Mouse (Mus musculus) liver, postnatal 0 days (tissue): ENCODE results near the gene Pced1b. TPM values are rescaled to one million over a fixed set of nuclear protein-coding genes. Genes with fewer than 3 reads are reported as not detected.

Experiments
- ATAC-seq: fragments of 200-750 bp; cut with Nextera tagmentation; 2 replicates; pipeline ENCODE4 v1.8.0; 2017; ENCODE audit warnings: mild to moderate bottlenecking, moderate library complexity
- DNase-seq: peaks from one replicate; pipeline ENCODE4 v3.0.0-alpha.2; 2016
- H3K27ac ChIP-seq: fragments of 300-500 bp; sonication (generic); 2 replicates; pipeline ENCODE4 v1.5.1; 2014; ENCODE audit warnings: antibody characterized with exemption, moderate library complexity, mild to moderate bottlenecking, low read depth
- H3K27me3 ChIP-seq: fragments of 300-500 bp; sonication (generic); 2 replicates; pipeline ENCODE4 v1.6.1; 2014; ENCODE audit warnings: low read length, control low read depth, mixed read lengths; ENCODE audit not compliant: insufficient read depth
- H3K36me3 ChIP-seq: fragments of 300-500 bp; sonication (generic); replicated peaks from 2 replicates; pipeline ENCODE4 v1.6.1; 2014; ENCODE audit warnings: mild to moderate bottlenecking, control low read depth, low read length, moderate library complexity, mixed read lengths; ENCODE audit not compliant: insufficient read depth
- H3K4me1 ChIP-seq: fragments of 300-500 bp; sonication (generic); 2 replicates; pipeline ENCODE4 v1.6.1; 2014; ENCODE audit warnings: antibody characterized with exemption, mild to moderate bottlenecking, control low read depth; ENCODE audit not compliant: insufficient read depth
- H3K4me2 ChIP-seq: fragments of 300-500 bp; sonication (generic); 2 replicates; pipeline ENCODE4 v1.6.1; 2014; ENCODE audit warnings: low read depth, mild to moderate bottlenecking, low read length, moderate library complexity, mixed read lengths
- H3K4me3 ChIP-seq: fragments of 300-500 bp; sonication (generic); 2 replicates; pipeline ENCODE4 v1.5.1; 2014; ENCODE audit warnings: low read depth, low read length
- H3K9ac ChIP-seq: fragments of 300-500 bp; sonication (generic); replicated peaks from 2 replicates; pipeline ENCODE4 v1.6.1; 2014; ENCODE audit warnings: mild to moderate bottlenecking, moderate library complexity
- H3K9me3 ChIP-seq: fragments of 300-500 bp; sonication (generic); 2 replicates; pipeline ENCODE4 v1.6.1; 2016; ENCODE audit warnings: mild to moderate bottlenecking, control low read depth, low read length, mixed read lengths
- CTCF ChIP-seq: sonication (generic); IDR thresholded peaks from 2 replicates; pipeline ENCODE4 v1.5.1; 2016; ENCODE audit warnings: antibody characterized with exemption, low read depth
- EP300 ChIP-seq: IDR thresholded peaks from 2 replicates; pipeline ENCODE4 v1.6.1; 2016; ENCODE audit warnings: antibody characterized with exemption, low read depth, mild to moderate bottlenecking
- WGBS: fragments of 180-500 bp; shearing (Covaris S2); extraction: QIAGEN DNeasy Blood & Tissue Kit; methylation state at CpG from one replicate; pipeline ENCODE4 v1.1.7; 2014; ENCODE audit not compliant: insufficient replicate concordance; 5-methylcytosine and 5-hydroxymethylcytosine counted together
- polyA plus RNA-seq: library from polyadenylated mRNA; unstranded; fragments of >200 nt; fragmentation: Nextera tagmentation; extraction: Ambion mirVana; gene quantifications from 2 replicates; pipeline ENCODE4 v1.2.1, GENCODE M21; 2015

Pced1b gene
- polyA plus RNA-seq, 1 experiment from 2014 or later: 2.8 TPM

DNA sequence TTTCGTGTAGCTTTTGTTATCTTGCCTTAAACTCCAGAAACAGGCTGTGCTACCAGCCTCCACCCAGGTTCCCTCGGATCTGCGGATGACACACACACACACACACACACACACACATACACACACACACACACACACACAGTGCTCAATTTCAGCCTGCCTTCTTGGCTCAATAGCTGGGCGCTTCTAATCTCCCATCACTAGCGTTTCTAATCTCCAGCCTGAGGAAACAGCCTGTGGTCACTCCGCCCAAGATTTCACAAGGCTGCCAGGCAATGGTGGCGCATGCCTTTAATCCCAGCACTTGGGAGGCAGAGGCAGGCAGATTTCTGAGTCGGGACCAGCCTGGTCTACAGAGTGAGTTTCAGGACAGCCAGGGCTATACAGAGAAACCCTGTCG is 98.2 kb downstream of the Pced1b start:
- Histone ChIP-seq H3K27me3 (no peaks in the 10 kb centered on the region), H3K27ac (no peak overlapping the region), H3K4me1 (peaks cover 15% of the 10 kb centered on the region), H3K9ac (no peak overlapping the region), H3K36me3 (no peaks in the 10 kb centered on the region), H3K9me3 (0 out of 2 replicates have a peak, but pooled peaks cover 2% of the 10 kb centered on the region), H3K4me2 (no peak overlapping the region), H3K4me3 (no peak overlapping the region)
- 52% methylated on average over 9 of the region's 9 CpGs for WGBS
- DNase-seq: no peak
- ATAC-seq: peak; percentile 24; the same call in 1 of the 2 replicates
- TF ChIP-seq EP300: no peak
- TF ChIP-seq CTCF: no peak

DNA sequence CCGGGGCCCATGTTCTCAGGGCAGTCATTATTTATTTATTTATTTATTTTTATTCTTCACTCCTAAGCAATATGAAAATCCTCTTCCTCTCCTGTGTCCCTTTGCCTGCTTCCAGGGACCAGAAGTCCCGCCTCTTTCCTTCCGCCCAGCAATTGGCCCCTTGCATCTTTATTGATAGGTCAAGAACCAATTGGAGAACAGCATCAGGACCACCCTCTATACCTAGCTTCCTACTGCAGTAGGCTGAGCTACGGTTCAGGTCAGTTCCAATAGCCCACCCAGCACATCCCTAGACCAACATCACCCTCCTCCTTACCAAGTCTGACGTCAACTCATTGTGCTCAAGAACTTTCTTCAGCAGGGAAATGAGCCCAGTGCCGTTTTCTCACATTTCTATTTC is 99.0 kb downstream of the Pced1b start:
- H3K4me1 ChIP-seq: peaks cover 22% of the 10 kb centered on the region
- no peak overlapping the region for H3K27ac ChIP-seq
- H3K9ac ChIP-seq: no peak overlapping the region
- H3K4me3 ChIP-seq: no peak overlapping the region
- H3K9me3 ChIP-seq: 0 out of 2 replicates have a peak, but pooled peaks cover 2% of the 10 kb centered on the region
- H3K36me3 ChIP-seq: no peaks in the 10 kb centered on the region
- WGBS: 86% methylated on average over 6 of the region's 6 CpGs
- no peak for DNase-seq
- no peak for ATAC-seq
- H3K4me2 ChIP-seq: no peak overlapping the region
- no peaks in the 10 kb centered on the region for H3K27me3 ChIP-seq
- TF ChIP-seq CTCF (no peak), EP300 (no peak)

DNA sequence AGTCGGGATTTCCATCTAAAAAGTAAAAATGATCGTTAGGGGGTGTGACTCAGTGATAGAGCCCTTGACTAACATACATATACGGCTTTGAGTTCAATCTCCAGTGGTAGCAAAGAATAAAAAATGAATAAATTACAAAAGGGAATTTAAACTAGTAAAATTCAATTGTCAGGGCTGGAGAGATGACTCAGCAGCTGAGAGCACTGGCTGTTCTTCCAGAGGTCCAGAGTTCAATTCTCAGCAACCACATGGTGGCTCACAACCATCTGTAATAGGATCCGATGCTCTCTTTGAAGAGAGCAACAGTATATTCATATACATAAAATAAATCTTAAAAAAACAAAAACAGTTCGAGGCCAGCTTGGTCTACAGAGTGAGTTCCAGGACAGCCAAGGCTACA is 99.5 kb downstream of the Pced1b start:
- ATAC-seq (no peak), DNase-seq (no peak)
- H3K9ac ChIP-seq: no peak overlapping the region
- H3K4me2 ChIP-seq: no peak overlapping the region
- WGBS: 83% methylated on average over 5 of the region's 5 CpGs
- TF ChIP-seq CTCF: no peak
- TF ChIP-seq EP300: no peak
- no peaks in the 10 kb centered on the region for H3K36me3 ChIP-seq
- H3K4me3 ChIP-seq: no peak overlapping the region
- no peak overlapping the region for H3K27ac ChIP-seq
- H3K4me1 ChIP-seq: peaks cover 22% of the 10 kb centered on the region
- H3K9me3 ChIP-seq: 0 out of 2 replicates have a peak, but pooled peaks cover 2% of the 10 kb centered on the region
- no peaks in the 10 kb centered on the region for H3K27me3 ChIP-seq

- TF ChIP-seq CTCF: no peak
- TF ChIP-seq EP300: no peak
- Histone ChIP-seq H3K27ac (no peak overlapping the region), H3K4me2 (no peak overlapping the region), H3K36me3 (no peaks in the 10 kb centered on the region), H3K9me3 (no peaks in the 10 kb centered on the region), H3K4me3 (no peak overlapping the region), H3K27me3 (no peaks in the 10 kb centered on the region), H3K4me1 (peaks cover 22% of the 10 kb centered on the region), H3K9ac (no peak overlapping the region)
- DNase-seq: no peak
- ATAC-seq: no peak
- 79% methylated on average over 4 of the region's 4 CpGs for WGBS
These were observed 100.0 kb downstream of the Pced1b start for GRCm38 (mm10) chr15:97346897-97347296.

- DNase-seq: no peak
- H3K36me3 ChIP-seq: no peaks in the 10 kb centered on the region
- H3K4me2 ChIP-seq: no peak overlapping the region
- WGBS: 82% methylated on average over 24 of the region's 24 CpGs
- TF ChIP-seq EP300 (no peak), CTCF (no peak)
- no peak overlapping the region for H3K4me3 ChIP-seq
- H3K9me3 ChIP-seq: no peaks in the 10 kb centered on the region
- H3K27me3 ChIP-seq: no peaks in the 10 kb centered on the region
- no peak overlapping the region for H3K9ac ChIP-seq
- no peak overlapping the region for H3K27ac ChIP-seq
- ATAC-seq: no peak
- H3K4me1 ChIP-seq: peaks cover 12% of the 10 kb centered on the region
These were observed 101.8 kb downstream of the Pced1b start for GRCm38 (mm10) chr15:97348566-97349315.

DNA sequence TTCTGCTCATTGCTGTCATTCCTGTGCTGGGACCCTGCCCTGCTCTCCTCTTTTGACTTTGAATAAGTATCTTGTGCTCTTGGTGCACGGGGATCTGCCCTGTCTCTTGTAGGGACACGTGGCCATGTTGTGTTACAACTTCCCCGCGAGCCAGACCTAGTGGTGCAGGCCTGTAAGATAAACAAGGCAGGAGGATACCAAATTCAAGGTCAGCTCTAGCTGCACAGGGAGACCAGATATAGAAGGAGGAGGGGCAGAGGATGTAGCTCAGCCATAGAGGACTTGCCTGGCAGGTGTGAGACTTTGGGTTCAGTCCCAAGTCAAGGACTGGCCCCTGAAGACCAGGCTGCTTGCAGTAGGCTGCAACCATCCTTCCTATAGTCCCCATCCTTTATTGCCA is 103.6 kb downstream of the Pced1b start:
- H3K9me3 ChIP-seq: no peaks in the 10 kb centered on the region
- H3K27me3 ChIP-seq: no peaks in the 10 kb centered on the region
- 0 out of 2 replicates have a peak overlapping the region, but pooled peaks have one; percentile 17 for H3K27ac ChIP-seq
- TF ChIP-seq CTCF: no peak
- TF ChIP-seq EP300: no peak
- no peaks in the 10 kb centered on the region for H3K36me3 ChIP-seq
- peaks cover 7% of the 10 kb centered on the region for H3K4me1 ChIP-seq
- no peak overlapping the region for H3K4me3 ChIP-seq
- no peak overlapping the region for H3K4me2 ChIP-seq
- DNase-seq: no peak
- no peak overlapping the region for H3K9ac ChIP-seq
- 36% methylated on average over 4 of the region's 4 CpGs for WGBS
- peak; percentile 49 for ATAC-seq

DNA sequence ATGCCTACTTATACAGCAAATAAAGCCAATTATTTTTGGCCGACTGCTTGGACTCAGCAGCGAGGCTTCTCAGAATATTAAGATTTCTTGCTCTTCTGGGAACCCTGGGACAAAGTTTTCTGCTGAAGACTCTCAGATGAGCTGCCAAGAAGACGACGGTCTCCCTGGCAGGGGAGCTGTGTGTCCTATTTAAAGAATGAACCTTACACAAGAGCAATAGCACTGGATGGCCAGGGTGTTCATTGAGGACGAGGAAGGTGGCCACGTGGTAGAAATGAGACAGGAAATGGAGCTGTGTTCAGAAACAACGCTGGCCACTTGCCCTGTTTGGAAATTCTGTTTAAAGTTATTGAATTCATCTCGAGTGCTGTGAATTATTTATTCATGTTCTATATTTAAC is 104.1 kb downstream of the Pced1b start:
- no peaks in the 10 kb centered on the region for H3K9me3 ChIP-seq
- H3K36me3 ChIP-seq: no peaks in the 10 kb centered on the region
- DNase-seq (no peak), ATAC-seq (no peak)
- TF ChIP-seq EP300 (no peak), CTCF (no peak)
- H3K27ac ChIP-seq: 0 out of 2 replicates have a peak overlapping the region, but pooled peaks have one; percentile 17
- H3K4me3 ChIP-seq: no peak overlapping the region
- no peak overlapping the region for H3K9ac ChIP-seq
- H3K4me1 ChIP-seq: peaks cover 7% of the 10 kb centered on the region
- 50% methylated on average over 8 of the region's 8 CpGs for WGBS
- no peak overlapping the region for H3K4me2 ChIP-seq
- H3K27me3 ChIP-seq: no peaks in the 10 kb centered on the region
